Mouse (Mus musculus) kidney, postnatal 0 days (tissue): ENCODE measurements at regions not wholly inside any gene's neighbourhood (a gene's known extent, or its start where the extent isn't known, plus 50 kb on each side); places are given as distances from the start of the nearest gene placed in this dataset.

ENCODE experiments used
- ATAC-seq: fragments of 200-750 bp; cut with Nextera tagmentation; replicated peaks from 2 replicates; pipeline ENCODE4 v1.8.0; 2017; ENCODE audit warnings: low read depth, moderate number of reproducible peaks, moderate TSS enrichment, moderate library complexity; ENCODE audit not compliant: low FRiP score
- DNase-seq: peaks from one replicate; pipeline ENCODE4 v3.0.0-alpha.2; 2016; ENCODE audit warnings: low spot score
- H3K27ac ChIP-seq: fragments of 300-500 bp; sonication (generic); 2 replicates; pipeline ENCODE4 v1.5.1; 2014; ENCODE audit warnings: mild to moderate bottlenecking
- H3K27me3 ChIP-seq: fragments of 300-500 bp; sonication (generic); 2 replicates; pipeline ENCODE4 v1.6.1; 2014; ENCODE audit warnings: low read length, mixed read lengths; ENCODE audit not compliant: insufficient read depth
- H3K36me3 ChIP-seq: fragments of 300-500 bp; sonication (generic); 2 replicates; pipeline ENCODE4 v1.6.1; 2014; ENCODE audit warnings: low read length, mixed read lengths; ENCODE audit not compliant: insufficient read depth
- H3K4me1 ChIP-seq: fragments of 300-500 bp; sonication (generic); replicated peaks from 2 replicates; pipeline ENCODE4 v1.6.1; 2014; ENCODE audit warnings: antibody characterized with exemption, low read length, mixed read lengths; ENCODE audit not compliant: insufficient read depth
- H3K4me2 ChIP-seq: fragments of 300-500 bp; sonication (generic); 2 replicates; pipeline ENCODE4 v1.6.1; 2014; ENCODE audit warnings: mild to moderate bottlenecking, low read length, moderate library complexity, mixed read lengths
- H3K4me3 ChIP-seq: fragments of 300-500 bp; sonication (generic); replicated peaks from 2 replicates; pipeline ENCODE4 v1.5.1; 2014; ENCODE audit warnings: low read depth, low read length
- H3K9ac ChIP-seq: fragments of 300-500 bp; sonication (generic); 2 replicates; pipeline ENCODE4 v1.6.1; 2014; ENCODE audit warnings: low read depth, low read length
- H3K9me3 ChIP-seq: fragments of 300-500 bp; sonication (generic); replicated peaks from 2 replicates; pipeline ENCODE4 v1.6.1; 2016; ENCODE audit warnings: low read length, inconsistent platforms, mixed read lengths
- CTCF ChIP-seq: IDR thresholded peaks from 2 replicates; pipeline ENCODE4 v1.5.1; 2016; ENCODE audit warnings: antibody characterized with exemption, low read depth, mild to moderate bottlenecking, moderate library complexity
- WGBS: fragments of 180-500 bp; shearing (Covaris S2); extraction: QIAGEN DNeasy Blood & Tissue Kit; methylation state at CpG from one replicate; pipeline ENCODE4 v1.1.7; 2014; 5-methylcytosine and 5-hydroxymethylcytosine counted together

DNA sequence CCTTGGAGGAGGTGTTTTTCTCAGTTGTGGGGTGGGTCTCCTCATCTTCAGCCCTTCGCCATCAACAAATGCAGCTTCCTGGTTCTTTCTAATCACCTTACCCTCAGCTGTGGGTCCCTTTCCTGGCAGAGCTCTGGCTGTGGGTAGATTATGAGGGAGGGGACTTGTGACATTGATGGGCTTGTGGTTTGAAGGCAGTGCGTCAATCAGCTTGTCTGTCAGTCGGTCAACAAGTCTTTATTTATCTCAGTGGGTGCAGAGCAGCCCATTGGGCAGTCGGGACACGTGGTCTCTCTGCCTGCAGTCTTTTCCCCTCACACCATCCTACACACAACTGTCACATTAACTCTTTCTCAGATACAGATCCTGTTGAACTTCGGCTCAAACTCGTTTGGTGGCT, 125.2 kb downstream of the 4930564D02Rik start:
- WGBS: 48% methylated on average over 7 of the region's 7 CpGs
- no peak overlapping the region for H3K4me3 ChIP-seq
- no peaks in the 10 kb centered on the region for H3K9me3 ChIP-seq
- ATAC-seq: no peak
- no peaks in the 10 kb centered on the region for H3K36me3 ChIP-seq
- H3K9ac ChIP-seq: no peak overlapping the region
- TF ChIP-seq CTCF: no peak
- DNase-seq: no peak
- no peaks in the 10 kb centered on the region for H3K27me3 ChIP-seq
- no peak overlapping the region for H3K4me2 ChIP-seq
- H3K4me1 ChIP-seq: no peaks in the 10 kb centered on the region
- no peak overlapping the region for H3K27ac ChIP-seq

DNA sequence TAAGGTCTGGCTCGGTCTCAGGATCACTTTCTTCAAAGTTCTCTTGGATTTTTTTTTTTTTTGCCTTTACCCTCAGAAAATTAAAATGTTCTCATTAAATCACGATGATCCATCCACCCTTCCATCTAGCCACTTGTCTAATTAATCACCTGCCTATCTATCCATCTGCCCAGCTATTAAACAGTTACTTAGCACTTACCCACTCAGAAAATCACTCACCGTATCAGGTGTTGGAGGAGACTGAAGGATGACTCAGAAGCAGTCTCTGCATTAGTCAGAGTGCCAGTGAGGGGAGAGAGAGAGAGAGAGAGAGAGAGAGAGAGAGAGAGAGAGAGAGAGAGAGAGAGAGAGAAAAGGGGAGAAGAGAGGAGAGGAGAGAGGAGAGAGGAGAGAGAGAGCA, 134.1 kb downstream of the 4930564D02Rik start:
- H3K4me3 ChIP-seq: no peak overlapping the region
- H3K4me2 ChIP-seq: no peak overlapping the region
- TF ChIP-seq CTCF: no peak
- no peaks in the 10 kb centered on the region for H3K27me3 ChIP-seq
- DNase-seq (no peak), ATAC-seq (no peak)
- WGBS: 53% methylated on average over 3 of the region's 3 CpGs
- H3K9me3 ChIP-seq: no peaks in the 10 kb centered on the region
- H3K9ac ChIP-seq: no peak overlapping the region
- no peaks in the 10 kb centered on the region for H3K4me1 ChIP-seq
- H3K27ac ChIP-seq: no peak overlapping the region
- no peaks in the 10 kb centered on the region for H3K36me3 ChIP-seq

DNA sequence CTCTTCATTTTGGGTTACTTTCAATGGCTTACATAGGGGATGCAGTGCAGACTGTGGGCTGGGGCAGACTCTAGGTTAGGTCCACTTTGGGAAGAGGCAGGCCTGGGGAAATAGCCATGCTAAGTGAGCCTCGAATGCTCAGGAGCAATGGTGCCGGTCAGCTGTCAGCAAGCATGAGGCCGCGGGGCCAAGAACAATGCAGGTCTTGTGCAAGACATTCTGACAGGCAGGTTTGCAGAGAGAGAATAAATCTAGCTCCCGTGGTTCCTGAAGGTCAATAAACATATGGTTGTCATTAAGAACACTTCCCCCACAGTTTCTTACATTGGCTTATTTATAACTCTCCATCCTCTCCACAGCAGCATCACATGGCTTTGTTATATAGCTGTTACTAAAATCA, 142.5 kb downstream of the 4930564D02Rik start:
- no peaks in the 10 kb centered on the region for H3K4me1 ChIP-seq
- H3K9ac ChIP-seq: no peak overlapping the region
- no peaks in the 10 kb centered on the region for H3K27me3 ChIP-seq
- H3K9me3 ChIP-seq: no peaks in the 10 kb centered on the region
- H3K27ac ChIP-seq: no peak overlapping the region
- no peaks in the 10 kb centered on the region for H3K36me3 ChIP-seq
- peak; percentile 52 for DNase-seq
- no peak overlapping the region for H3K4me2 ChIP-seq
- ATAC-seq: no peak
- no peak for TF ChIP-seq CTCF
- WGBS: 44% methylated on average over 5 of the region's 5 CpGs
- H3K4me3 ChIP-seq: no peak overlapping the region

GRCm38 (mm10) chr3:105211023-105211422, 144.4 kb downstream of the 4930564D02Rik start:
- no peak overlapping the region for H3K9ac ChIP-seq
- no peaks in the 10 kb centered on the region for H3K4me1 ChIP-seq
- no peaks in the 10 kb centered on the region for H3K27me3 ChIP-seq
- no peak for TF ChIP-seq CTCF
- no peak overlapping the region for H3K27ac ChIP-seq
- DNase-seq: no peak
- H3K4me3 ChIP-seq: no peak overlapping the region
- no peaks in the 10 kb centered on the region for H3K36me3 ChIP-seq
- 72% methylated on average over 1 of the region's 1 CpGs for WGBS
- H3K4me2 ChIP-seq: no peak overlapping the region
- no peaks in the 10 kb centered on the region for H3K9me3 ChIP-seq
- no peak for ATAC-seq

- ATAC-seq (no peak), DNase-seq (no peak)
- H3K36me3 ChIP-seq: no peaks in the 10 kb centered on the region
- no peak overlapping the region for H3K4me2 ChIP-seq
- no peak overlapping the region for H3K27ac ChIP-seq
- H3K27me3 ChIP-seq: no peaks in the 10 kb centered on the region
- 69% methylated on average over 3 of the region's 3 CpGs for WGBS
- no peak overlapping the region for H3K9ac ChIP-seq
- no peaks in the 10 kb centered on the region for H3K4me1 ChIP-seq
- TF ChIP-seq CTCF: no peak
- no peaks in the 10 kb centered on the region for H3K9me3 ChIP-seq
- no peak overlapping the region for H3K4me3 ChIP-seq
Observed at GRCm38 (mm10) chr3:105211726-105212125, 145.1 kb downstream of the 4930564D02Rik start.

DNA sequence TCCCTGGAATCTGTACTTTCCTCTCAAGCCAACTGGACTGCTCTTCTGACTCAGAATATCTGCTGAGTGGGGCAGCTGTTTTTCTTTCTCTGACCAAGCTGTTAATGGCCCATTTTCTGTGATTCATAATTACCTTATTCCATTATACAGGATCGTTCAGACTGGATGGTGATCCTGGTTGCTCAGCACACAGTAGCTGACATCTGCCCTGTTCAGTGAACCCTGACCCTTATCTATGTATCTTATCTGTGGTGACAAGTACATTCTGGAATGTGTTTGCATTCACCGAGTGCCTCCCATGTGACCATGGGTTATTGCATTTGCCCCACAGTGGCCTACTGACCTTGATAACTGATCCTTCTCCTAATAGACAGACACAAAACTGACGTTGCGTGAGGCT, 148.2 kb downstream of the 4930564D02Rik start:
- DNase-seq (no peak), ATAC-seq (no peak)
- H3K27ac ChIP-seq: no peak overlapping the region
- TF ChIP-seq CTCF: no peak
- H3K4me2 ChIP-seq: no peak overlapping the region
- no peak overlapping the region for H3K4me3 ChIP-seq
- H3K4me1 ChIP-seq: no peaks in the 10 kb centered on the region
- 28% methylated on average over 4 of the region's 4 CpGs for WGBS
- H3K9ac ChIP-seq: no peak overlapping the region
- H3K27me3 ChIP-seq: no peaks in the 10 kb centered on the region
- no peaks in the 10 kb centered on the region for H3K36me3 ChIP-seq
- no peaks in the 10 kb centered on the region for H3K9me3 ChIP-seq

DNA sequence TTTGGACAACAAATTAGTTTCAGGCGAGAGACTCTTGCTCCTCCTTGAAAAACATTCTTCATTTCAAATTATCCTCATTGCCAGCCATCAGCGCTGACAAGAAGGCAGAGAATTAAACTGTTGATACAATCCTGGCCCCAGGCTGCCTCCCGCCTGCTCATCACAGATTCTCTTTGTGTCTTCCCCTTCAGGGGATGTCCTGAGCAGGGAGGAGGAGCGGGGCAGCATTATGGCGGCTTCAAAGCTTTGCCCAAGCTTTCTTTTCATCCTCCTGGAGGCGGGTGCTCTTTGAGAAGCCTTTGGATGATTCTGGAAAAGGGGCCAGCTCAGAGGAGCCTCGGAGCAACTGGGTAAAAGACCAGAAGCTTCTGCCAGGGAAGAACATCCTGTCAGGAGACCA, 149.1 kb downstream of the 4930564D02Rik start:
- H3K9me3 ChIP-seq: no peaks in the 10 kb centered on the region
- H3K27ac ChIP-seq: no peak overlapping the region
- H3K4me1 ChIP-seq: no peaks in the 10 kb centered on the region
- DNase-seq: no peak
- H3K4me3 ChIP-seq: no peak overlapping the region
- H3K9ac ChIP-seq: no peak overlapping the region
- WGBS: 53% methylated on average over 7 of the region's 7 CpGs
- H3K27me3 ChIP-seq: no peaks in the 10 kb centered on the region
- no peak for ATAC-seq
- H3K36me3 ChIP-seq: no peaks in the 10 kb centered on the region
- no peak overlapping the region for H3K4me2 ChIP-seq
- no peak for TF ChIP-seq CTCF
